Comparison of ENCODE assay signal across 35 mouse cellular contexts in genomic region chr16:32486046-32486445, GRCm38 (mm10). TPM values are rescaled to one million over a fixed set of nuclear protein-coding genes. Genes with fewer than 3 reads are reported as not detected.
DNase-seq lines count a peak whose midpoint lies in the region; ATAC-seq and TF ChIP-seq lines count a peak whose summit lies in the region.
"Had no signal": no experiment of that assay in that cellular context is flagged by ENCODE, and none has a peak within 500 bp of the region (broad histone marks: within the 10 kb centered on the region; RNA-seq: fewer than 3 reads in every experiment).

No protein-coding gene starts in this region.

- peak overlapping the region; percentile 51 for H3K4me2 ChIP-seq in intestine, embryonic 16.5 days (ENCODE audit: low read depth, low read length)
- H3K4me2 ChIP-seq: embryonic facial prominence, embryonic 13.5 days; forebrain, embryonic 13.5 days; heart, embryonic 13.5 days; hindbrain, embryonic 13.5 days had no signal

- H3K9me3 ChIP-seq in E14TG2a.4 (ENCODE audit: low read length) = peaks cover 29% of the 10 kb centered on the region
- no peaks in the 10 kb centered on the region for H3K9me3 ChIP-seq in intestine, embryonic 16.5 days (ENCODE audit: control insufficient read depth, low read length)
- H3K9me3 ChIP-seq: embryonic facial prominence, embryonic 10.5 days; embryonic facial prominence, embryonic 13.5 days; forebrain, embryonic 10.5 days; forebrain, embryonic 13.5 days; heart, embryonic 13.5 days; hindbrain, embryonic 13.5 days had no signal

- H3K36me3 ChIP-seq in E14TG2a.4 (ENCODE audit: insufficient read depth, low read length) = peaks cover 2% of the 10 kb centered on the region; the same call in 1 of the 2 replicates
- H3K36me3 ChIP-seq in intestine, embryonic 16.5 days (ENCODE audit: control insufficient read depth, insufficient read depth, low read length) = 0 out of 2 replicates have a peak, but pooled peaks cover 3% of the 10 kb centered on the region
- H3K36me3 ChIP-seq: embryonic facial prominence, embryonic 10.5 days; embryonic facial prominence, embryonic 13.5 days; forebrain, embryonic 10.5 days; G1E; heart, embryonic 13.5 days; hindbrain, embryonic 13.5 days had no signal

- DNase-seq in heart, adult 11 months = peak; percentile 64
- DNase-seq in heart, postnatal 10 days = no peak
- peak; percentile 15 for DNase-seq in kidney, adult 18-20 months
- DNase-seq in kidney, adult 11 months = no peak
- DNase-seq in left cerebral cortex, adult 9 months (ENCODE audit: low spot score in 2 of 2) = no peak
- DNase-seq in adrenal gland, adult (ENCODE audit: inconsistent age in 2 of 2, low spot score in 1 of 2) = no peak
- DNase-seq: adrenal gland, adult 2 months; adrenal gland, postnatal 14 days; cerebellum, adult 11-12 months; cerebellum, adult 8-10 months; cerebellum, postnatal 10 days; cerebellum, postnatal 36 days; embryo, embryonic 11 days; gastrocnemius, postnatal 10 days; gastrocnemius, postnatal 36 days had no signal

- intact Hi-C loops in heart, postnatal 10 days (cut with DNase I) = no loop called here

- ATAC-seq in intestine, embryonic 16.5 days = no peak
- ATAC-seq: forebrain, embryonic 13.5 days; forebrain, embryonic 16.5 days; hindbrain, embryonic 16.5 days; inflammation-experienced regulatory T-cells, adult 6 months; Patski had no signal

- H3K27ac ChIP-seq in intestine, embryonic 16.5 days (ENCODE audit: low read length) = peak overlapping the region; percentile 86
- H3K27ac ChIP-seq: embryonic facial prominence, embryonic 10.5 days; embryonic facial prominence, embryonic 13.5 days; forebrain, embryonic 10.5 days; forebrain, embryonic 13.5 days; heart, embryonic 13.5 days; hindbrain, embryonic 13.5 days had no signal

- H3K27me3 ChIP-seq in E14TG2a.4 (ENCODE audit: insufficient read depth, low read length) = no peaks in the 10 kb centered on the region
- no peaks in the 10 kb centered on the region for H3K27me3 ChIP-seq in intestine, embryonic 16.5 days (replicated peaks; ENCODE audit: control insufficient read depth, insufficient read depth, low read length)
- H3K27me3 ChIP-seq: forebrain, embryonic 13.5 days; Patski had no signal

- WGBS in intestine, embryonic 16.5 days = 52% methylated on average over 6 of the region's 6 CpGs

- peaks cover 28% of the 10 kb centered on the region for H3K4me1 ChIP-seq in E14TG2a.4 (replicated peaks; ENCODE audit: low read depth, low read length)
- H3K4me1 ChIP-seq in intestine, embryonic 16.5 days (ENCODE audit: control insufficient read depth, insufficient read depth, low read length) = peaks cover 11% of the 10 kb centered on the region; the same call in 1 of the 2 replicates
- H3K4me1 ChIP-seq: forebrain, embryonic 13.5 days; hindbrain, embryonic 13.5 days had no signal

- no peak overlapping the region for H3K4me3 ChIP-seq in E14TG2a.4 (replicated peaks; ENCODE audit: low read length)
- peak overlapping the region; percentile 45 for H3K4me3 ChIP-seq in intestine, embryonic 16.5 days (ENCODE audit: low read length)
- H3K4me3 ChIP-seq: embryonic facial prominence, embryonic 10.5 days; embryonic facial prominence, embryonic 13.5 days; forebrain, embryonic 10.5 days; forebrain, embryonic 13.5 days; heart, embryonic 13.5 days; hindbrain, embryonic 13.5 days had no signal

- TF ChIP-seq CTCF in E14TG2a.4 (conservative IDR thresholded peaks at IDR 0.05; ENCODE audit: low read length) = 0 out of 2 replicates have a peak, but pooled peaks have one; percentile 4

- peak overlapping the region; percentile 60 for H3K9ac ChIP-seq in intestine, embryonic 16.5 days (ENCODE audit: low read depth, low read length)
- H3K9ac ChIP-seq: embryonic facial prominence, embryonic 13.5 days; forebrain, embryonic 13.5 days; heart, embryonic 13.5 days; hindbrain, embryonic 13.5 days had no signal

RNA-seq across cellular contexts. Expression of gene Slc51a, which starts 1.6 kb away (rescaled TPM):
- total RNA-seq in heart, postnatal 10 days (2021) = 1 to 10 TPM; 3.4 to 4.2 TPM
- polyA plus RNA-seq in intestine, embryonic 16.5 days (2015; fragmentation: Nextera tagmentation; extraction: Ambion mirVana) = 157 and 177 TPM in 2 replicates
- total RNA-seq: adrenal gland, postnatal 14 days; gastrocnemius, adult 18-20 months; gastrocnemius, postnatal 10 days; gastrocnemius, postnatal 36 days had no signal
- polyA plus RNA-seq: G1E; hindbrain, embryonic 16.5 days; inflammation-experienced regulatory T-cells, adult 6 months had no signal

RNA-seq across cellular contexts. Expression of gene Zdhhc19, which starts 10.0 kb away (rescaled TPM):
- not detected for total RNA-seq in heart, postnatal 10 days (2021)
- 2.1 and 3.0 TPM in 2 replicates for polyA plus RNA-seq in intestine, embryonic 16.5 days (2015; fragmentation: Nextera tagmentation; extraction: Ambion mirVana)
- total RNA-seq: adrenal gland, adult 2 months; adrenal gland, postnatal 14 days; adrenal gland, postnatal 4 days; G1E; gastrocnemius, adult 18-20 months; gastrocnemius, postnatal 10 days; gastrocnemius, postnatal 36 days; granulocyte monocyte progenitor cell, adult 5-6 weeks; heart, postnatal 25 days; hematopoietic stem cell, adult 5-6 weeks had no signal
- polyA plus RNA-seq: adrenal gland, adult 2 months; cortical plate, adult 2 months; embryonic facial prominence, embryonic 10.5 days; embryonic facial prominence, embryonic 13.5 days; forebrain, embryonic 10.5 days; forebrain, embryonic 13.5 days; forebrain, embryonic 16.5 days; G1E; heart, embryonic 13.5 days; heart, embryonic 16.5 days; hindbrain, embryonic 13.5 days; hindbrain, embryonic 16.5 days; Patski had no signal

RNA-seq across cellular contexts. Expression of gene Pcyt1a, which starts 55.3 kb away (rescaled TPM):
- total RNA-seq in heart, postnatal 10 days (2021) = 100 to 1,000 TPM in 1 of 2 experiments, 10 to 100 TPM in 1; 98.6 to 107 TPM
- 79.9 and 83.0 TPM in 2 replicates for polyA plus RNA-seq in intestine, embryonic 16.5 days (2015; fragmentation: Nextera tagmentation; extraction: Ambion mirVana)

Comparison
In these comparisons a context has a peak if more than half of its experiments do, and no peak if none do; other contexts are left out.
1. DNase-seq: peak in heart, adult 11 months (single experiment) and kidney, adult 18-20 months (single experiment); none in heart, postnatal 10 days (0 of 2), kidney, adult 11 months (single experiment), left cerebral cortex, adult 9 months (0 of 2) and adrenal gland, adult (0 of 2).